Mouse (Mus musculus) hindbrain, postnatal 0 days (tissue): Measurements from ENCODE around the gene Lnx2. TPM values are rescaled to one million over a fixed set of nuclear protein-coding genes. Genes with fewer than 3 reads are reported as not detected.

Source experiments
- ATAC-seq: fragments of 200-750 bp; cut with Nextera tagmentation; 2 replicates; pipeline ENCODE4 v1.8.0; 2017; ENCODE audit warnings: mild to moderate bottlenecking, moderate TSS enrichment, moderate library complexity
- DNase-seq: peaks from one replicate; pipeline ENCODE4 v3.0.0-alpha.2; 2015; ENCODE audit warnings: low spot score
- H3K27ac ChIP-seq: fragments of 300-500 bp; sonication (generic); 2 replicates; pipeline ENCODE4 v1.5.1; 2014; ENCODE audit warnings: mild to moderate bottlenecking
- H3K27me3 ChIP-seq: fragments of 300-500 bp; sonication (generic); 2 replicates; pipeline ENCODE4 v1.6.1; 2014; ENCODE audit warnings: low read length, mixed read lengths; ENCODE audit not compliant: insufficient read depth
- H3K36me3 ChIP-seq: fragments of 300-500 bp; sonication (generic); 2 replicates; pipeline ENCODE4 v1.6.1; 2014; ENCODE audit warnings: low read length, mixed read lengths; ENCODE audit not compliant: insufficient read depth
- H3K4me1 ChIP-seq: fragments of 300-500 bp; sonication (generic); 2 replicates; pipeline ENCODE4 v1.6.1; 2014; ENCODE audit warnings: antibody characterized with exemption, low read length, mixed read lengths; ENCODE audit not compliant: insufficient read depth
- H3K4me2 ChIP-seq: fragments of 300-500 bp; sonication (generic); 2 replicates; pipeline ENCODE4 v1.6.1; 2014; ENCODE audit warnings: low read depth, mild to moderate bottlenecking, low read length, moderate library complexity, mixed read lengths
- H3K4me3 ChIP-seq: fragments of 300-500 bp; sonication (generic); 2 replicates; pipeline ENCODE4 v1.5.1; 2014; ENCODE audit warnings: low read length
- H3K9ac ChIP-seq: fragments of 300-500 bp; sonication (generic); replicated peaks from 2 replicates; pipeline ENCODE4 v1.6.1; 2014; ENCODE audit warnings: mild to moderate bottlenecking, low read length, moderate library complexity, mixed read lengths
- H3K9me3 ChIP-seq: fragments of 300-500 bp; sonication (generic); 2 replicates; pipeline ENCODE4 v1.6.1; 2016; ENCODE audit warnings: low read length, mixed read lengths
- CTCF ChIP-seq: IDR thresholded peaks from 2 replicates; pipeline ENCODE4 v1.5.1; 2016; ENCODE audit warnings: antibody characterized with exemption, control low read depth, low read depth
- WGBS: fragments of 180-500 bp; shearing (Covaris S2); extraction: QIAGEN DNeasy Blood & Tissue Kit; methylation state at CpG from one replicate; pipeline ENCODE4 v1.1.7; 2014; 5-methylcytosine and 5-hydroxymethylcytosine counted together
- polyA plus RNA-seq: library from polyadenylated mRNA; unstranded; fragments of >200 nt; fragmentation: Nextera tagmentation; extraction: Ambion mirVana; gene quantifications from 2 replicates; pipeline ENCODE4 v1.2.1, GENCODE M21; 2015
- total RNA-seq: library from RNA; depleted of rRNA; stranded (reverse); fragments of >200 nt; gene quantifications from 2 replicates; pipeline ENCODE4 v1.2.3, GENCODE M21; 2014

Gene Lnx2
- total and polyA plus RNA-seq, 2 experiments from 2014 or later: 3.0 to 9.7 TPM

DNA sequence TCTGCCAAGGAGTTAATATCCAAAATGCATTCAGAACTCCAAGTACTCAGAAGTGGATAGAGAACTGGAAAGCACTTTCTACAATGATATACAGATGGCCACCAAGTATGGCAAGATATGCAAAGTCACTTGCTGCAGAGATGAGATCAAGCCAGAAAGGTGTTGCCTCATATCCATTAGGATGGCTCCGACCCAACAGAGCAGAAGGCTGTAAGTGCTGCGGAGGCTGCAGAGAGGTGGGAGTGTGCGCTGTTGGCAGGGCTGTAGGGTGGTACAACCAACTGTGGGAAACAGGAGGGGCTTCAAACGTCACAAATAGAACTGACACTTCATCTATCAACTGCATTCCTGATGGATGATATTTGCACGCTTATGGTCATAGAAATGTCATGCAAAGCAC is 7.5 kb downstream of the Lnx2 start:
- Histone ChIP-seq H3K4me1 (no peaks in the 10 kb centered on the region), H3K36me3 (no peaks in the 10 kb centered on the region), H3K4me2 (no peak overlapping the region), H3K4me3 (no peak overlapping the region), H3K27ac (no peak overlapping the region), H3K9ac (no peak overlapping the region), H3K9me3 (no peaks in the 10 kb centered on the region), H3K27me3 (no peaks in the 10 kb centered on the region)
- DNase-seq: no peak
- ATAC-seq: no peak
- no peak for TF ChIP-seq CTCF
- WGBS: 65% methylated on average over 5 of the region's 5 CpGs

GRCm38 (mm10) chr5:147066965-147067364 is 9.4 kb downstream of the Lnx2 start:
- Histone ChIP-seq H3K9ac (no peak overlapping the region), H3K27ac (no peak overlapping the region), H3K27me3 (no peaks in the 10 kb centered on the region), H3K4me3 (no peak overlapping the region), H3K9me3 (no peaks in the 10 kb centered on the region), H3K36me3 (no peaks in the 10 kb centered on the region), H3K4me1 (no peaks in the 10 kb centered on the region), H3K4me2 (no peak overlapping the region)
- WGBS: 74% methylated on average over 5 of the region's 5 CpGs
- no peak for TF ChIP-seq CTCF
- ATAC-seq (no peak), DNase-seq (no peak)

- WGBS: 49% methylated on average over 4 of the region's 4 CpGs
- Histone ChIP-seq H3K27me3 (no peaks in the 10 kb centered on the region), H3K36me3 (no peaks in the 10 kb centered on the region), H3K27ac (no peak overlapping the region), H3K9me3 (no peaks in the 10 kb centered on the region), H3K9ac (no peak overlapping the region), H3K4me3 (no peak overlapping the region), H3K4me2 (no peak overlapping the region), H3K4me1 (no peaks in the 10 kb centered on the region)
- ATAC-seq (no peak), DNase-seq (no peak)
- TF ChIP-seq CTCF: no peak
Measured at GRCm38 (mm10) chr5:147066129-147066528, 10.3 kb downstream of the Lnx2 start.

DNA sequence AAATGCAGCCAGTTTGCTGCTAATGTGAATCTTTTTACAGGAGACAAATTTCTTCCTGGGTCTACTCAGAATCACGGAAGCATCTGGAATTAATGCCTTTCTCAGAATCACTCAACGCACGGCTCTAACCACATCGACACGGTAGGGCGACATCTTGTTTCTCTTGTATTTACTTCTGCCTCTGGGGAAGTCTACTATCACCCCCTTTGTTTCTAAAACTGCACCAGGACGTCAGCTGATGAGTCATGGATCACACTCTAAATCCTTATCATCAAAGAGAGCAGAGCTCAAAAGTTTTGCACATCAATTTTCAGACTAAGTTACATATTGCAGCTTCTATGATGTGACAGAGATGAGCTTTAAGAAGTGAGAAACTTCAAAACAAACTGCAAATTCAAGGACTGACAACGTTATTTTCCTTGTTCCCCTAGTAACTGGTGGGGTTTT is 13.1 kb downstream of the Lnx2 start:
- no peak overlapping the region for H3K27ac ChIP-seq

GRCm38 (mm10) chr5:147060024-147060423 is 16.4 kb downstream of the Lnx2 start:
- no peaks in the 10 kb centered on the region for H3K27me3 ChIP-seq
- no peaks in the 10 kb centered on the region for H3K4me1 ChIP-seq
- WGBS: 79% methylated on average over 2 of the region's 2 CpGs
- H3K27ac ChIP-seq: no peak overlapping the region
- no peaks in the 10 kb centered on the region for H3K9me3 ChIP-seq
- H3K4me2 ChIP-seq: no peak overlapping the region
- TF ChIP-seq CTCF: no peak
- DNase-seq (no peak), ATAC-seq (no peak)
- no peaks in the 10 kb centered on the region for H3K36me3 ChIP-seq
- H3K9ac ChIP-seq: no peak overlapping the region
- H3K4me3 ChIP-seq: no peak overlapping the region

More for the DNA sequence above, 13.1 kb downstream of the Lnx2 start:
- no peak for ATAC-seq
- H3K36me3 ChIP-seq: no peaks in the 10 kb centered on the region
- no peaks in the 10 kb centered on the region for H3K4me1 ChIP-seq
- no peak overlapping the region for H3K9ac ChIP-seq
- no peaks in the 10 kb centered on the region for H3K27me3 ChIP-seq
- 77% methylated on average over 8 of the region's 8 CpGs for WGBS
- TF ChIP-seq CTCF: no peak
- H3K9me3 ChIP-seq: no peaks in the 10 kb centered on the region
- H3K4me2 ChIP-seq: no peak overlapping the region
- no peak for DNase-seq
- no peak overlapping the region for H3K4me3 ChIP-seq

- no peak for TF ChIP-seq CTCF
- no peaks in the 10 kb centered on the region for H3K36me3 ChIP-seq
- no peak overlapping the region for H3K9ac ChIP-seq
- ATAC-seq: no peak
- no peaks in the 10 kb centered on the region for H3K9me3 ChIP-seq
- H3K4me1 ChIP-seq: no peaks in the 10 kb centered on the region
- no peaks in the 10 kb centered on the region for H3K27me3 ChIP-seq
- WGBS: 80% methylated on average over 9 of the region's 9 CpGs
- DNase-seq: no peak
- no peak overlapping the region for H3K4me3 ChIP-seq
- no peak overlapping the region for H3K27ac ChIP-seq
- H3K4me2 ChIP-seq: no peak overlapping the region
Measured at GRCm38 (mm10) chr5:147059319-147059718, 17.1 kb downstream of the Lnx2 start.

DNA sequence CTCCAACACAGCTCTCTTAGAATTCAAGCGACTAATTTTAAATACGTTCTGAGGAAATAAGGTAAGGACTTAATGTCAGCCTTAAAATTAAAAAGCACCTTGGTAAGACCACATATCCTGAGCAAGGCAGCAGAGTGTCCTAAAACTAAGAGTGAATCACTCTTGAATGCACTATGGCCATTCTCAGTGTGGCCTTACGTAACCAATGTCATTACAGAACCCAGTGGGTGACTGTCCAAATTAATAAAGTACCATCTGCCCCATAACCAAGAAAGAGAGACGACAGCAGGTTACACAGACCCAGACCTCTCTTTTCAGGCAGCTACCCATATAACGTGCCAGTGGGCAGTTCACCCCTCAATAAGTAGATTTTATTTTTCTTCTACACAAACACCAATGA is 17.7 kb downstream of the Lnx2 start:
- Histone ChIP-seq H3K9me3 (no peaks in the 10 kb centered on the region), H3K27ac (0 out of 2 replicates have a peak overlapping the region, but pooled peaks have one; percentile 15), H3K4me3 (no peak overlapping the region), H3K27me3 (no peaks in the 10 kb centered on the region), H3K4me1 (no peaks in the 10 kb centered on the region), H3K4me2 (no peak overlapping the region), H3K9ac (no peak overlapping the region), H3K36me3 (no peaks in the 10 kb centered on the region)
- no peak for TF ChIP-seq CTCF
- ATAC-seq (peak; percentile 58; the same call in 1 of the 2 replicates), DNase-seq (peak; percentile 50)
- WGBS: 76% methylated on average over 5 of the region's 5 CpGs
